Mouse (Mus musculus) liver, embryonic 13.5 days (tissue): ENCODE measurements around the gene Nfix. TPM values are rescaled to one million over a fixed set of nuclear protein-coding genes. Genes with fewer than 3 reads are reported as not detected.

Experiments
- ATAC-seq: fragments of 200-750 bp; cut with Nextera tagmentation; 2 replicates; pipeline ENCODE4 v1.8.0; 2017; ENCODE audit warnings: low read depth, mild to moderate bottlenecking, moderate number of reproducible peaks, moderate library complexity
- DNase-seq: peaks from one replicate; pipeline ENCODE4 v3.0.0; 2022
- H3K27ac ChIP-seq: fragments of 300-500 bp; sonication (generic); 2 replicates; pipeline ENCODE4 v1.5.1; 2015; ENCODE audit warnings: moderate library complexity, mild to moderate bottlenecking, inconsistent platforms
- H3K27me3 ChIP-seq: fragments of 300-500 bp; sonication (generic); 2 replicates; pipeline ENCODE4 v1.6.1; 2015; ENCODE audit warnings: mild to moderate bottlenecking, inconsistent platforms
- H3K36me3 ChIP-seq: fragments of 300-500 bp; sonication (generic); 2 replicates; pipeline ENCODE4 v1.6.1; 2015; ENCODE audit warnings: mild to moderate bottlenecking, inconsistent platforms
- H3K4me1 ChIP-seq: fragments of 300-500 bp; sonication (generic); replicated peaks from 2 replicates; pipeline ENCODE4 v1.6.1; 2015; ENCODE audit warnings: inconsistent platforms
- H3K4me2 ChIP-seq: fragments of 300-500 bp; sonication (generic); 2 replicates; pipeline ENCODE4 v1.6.1; 2015; ENCODE audit warnings: inconsistent platforms, mild to moderate bottlenecking, moderate library complexity
- H3K4me3 ChIP-seq: fragments of 300-500 bp; sonication (generic); replicated peaks from 2 replicates; pipeline ENCODE4 v1.5.1; 2015; ENCODE audit warnings: mild to moderate bottlenecking, inconsistent platforms
- H3K9ac ChIP-seq: fragments of 300-500 bp; sonication (generic); 2 replicates; pipeline ENCODE4 v1.6.1; 2015; ENCODE audit warnings: mild to moderate bottlenecking, inconsistent platforms
- H3K9me3 ChIP-seq: fragments of 300-500 bp; sonication (generic); replicated peaks from 2 replicates; pipeline ENCODE4 v1.6.1; 2016; ENCODE audit warnings: inconsistent platforms
- WGBS: fragments of 180-500 bp; shearing (Covaris S2); methylation state at CpG from one replicate; pipeline ENCODE4 v1.1.7; 2015; ENCODE audit not compliant: insufficient replicate concordance; 5-methylcytosine and 5-hydroxymethylcytosine counted together
- polyA plus RNA-seq: library from polyadenylated mRNA; unstranded; fragments of >200 nt; fragmentation: Nextera tagmentation; extraction: Ambion mirVana; gene quantifications from 2 replicates; pipeline ENCODE4 v1.2.1, GENCODE M21; 2015

Gene Nfix
- polyA plus RNA-seq, 1 experiment from 2014 or later: 3.4 TPM

DNA sequence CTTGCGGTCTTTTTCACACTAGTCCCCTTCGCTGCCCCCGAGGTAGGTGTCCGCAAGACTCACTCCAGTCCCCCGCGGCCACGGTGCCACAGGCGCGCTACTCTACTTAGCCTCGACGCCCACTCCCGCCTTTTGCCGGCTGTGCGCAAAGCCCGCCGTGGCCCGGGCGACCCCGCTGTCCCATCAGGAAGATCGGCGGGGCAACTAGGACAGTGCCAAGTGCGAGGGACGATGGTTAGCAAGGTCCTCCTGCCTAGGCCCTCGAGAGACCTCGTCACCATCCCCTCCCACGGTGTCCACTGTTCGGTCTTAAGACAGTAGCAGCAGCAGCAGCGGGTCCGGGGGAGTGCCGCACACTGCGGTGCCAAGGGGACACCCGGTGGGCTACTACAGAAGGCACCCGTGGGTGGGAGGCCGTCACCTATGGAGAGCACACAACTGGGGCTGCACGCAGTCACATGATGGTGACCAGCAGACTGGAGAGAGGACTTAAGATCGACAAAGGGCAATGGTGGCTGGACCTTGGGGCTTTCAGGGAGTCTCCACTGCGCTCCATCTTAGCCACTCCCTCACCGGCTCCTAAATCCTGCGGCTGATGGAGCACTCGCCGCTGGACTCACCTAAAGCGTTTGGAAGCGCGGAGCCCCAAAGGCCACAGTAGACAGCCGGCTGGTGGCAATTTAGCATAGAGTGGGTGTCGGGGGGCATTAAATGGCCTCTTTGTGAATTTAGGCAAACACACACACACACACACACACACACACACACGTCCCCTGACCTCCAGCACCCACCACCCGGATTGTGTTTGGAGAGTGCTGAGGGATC, 15.3 kb downstream of the Nfix start:
- Histone ChIP-seq H3K9ac (no peak overlapping the region), H3K4me2 (no peak overlapping the region), H3K4me1 (peaks cover 8% of the 10 kb centered on the region), H3K27ac (no peak overlapping the region), H3K36me3 (no peaks in the 10 kb centered on the region), H3K4me3 (no peak overlapping the region), H3K27me3 (peaks cover 100% of the 10 kb centered on the region), H3K9me3 (no peaks in the 10 kb centered on the region)
- DNase-seq: no peak
- WGBS: 2% methylated on average over 48 of the region's 48 CpGs
- ATAC-seq: no peak

DNA sequence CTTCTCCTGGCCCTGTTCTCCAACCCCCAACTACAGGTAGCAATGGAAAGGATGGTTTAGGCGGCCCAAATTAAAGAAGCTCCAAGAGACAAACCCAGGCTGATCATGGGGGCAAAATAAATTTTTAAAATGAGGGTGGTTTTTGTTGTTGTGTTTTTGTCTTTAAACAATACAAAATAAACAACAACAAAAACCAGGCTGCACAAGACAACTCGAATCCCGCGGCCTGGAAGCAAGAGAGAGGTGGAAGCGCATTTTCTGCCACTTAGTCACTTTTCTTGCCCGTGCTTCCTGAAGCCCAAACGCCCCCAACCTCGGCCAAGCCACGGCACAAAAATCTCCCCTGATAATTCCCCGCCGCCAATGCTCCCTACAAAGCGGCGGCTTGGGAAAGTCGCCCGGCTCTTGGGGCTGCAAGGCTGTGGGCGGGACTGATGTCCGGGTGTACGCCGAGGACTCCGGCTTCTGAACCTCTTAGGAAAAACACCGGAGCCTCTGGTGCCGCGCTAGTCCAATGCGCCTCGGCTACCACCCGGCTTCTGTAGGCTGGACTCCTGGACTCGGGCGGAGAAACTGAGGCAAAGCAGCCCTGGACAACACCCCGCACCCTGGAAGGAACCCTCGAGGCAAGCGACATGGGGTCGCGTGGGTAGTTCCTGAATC, 16.1 kb downstream of the Nfix start:
- peaks cover 100% of the 10 kb centered on the region for H3K27me3 ChIP-seq
- peaks cover 10% of the 10 kb centered on the region for H3K4me1 ChIP-seq
- 2% methylated on average over 33 of the region's 33 CpGs for WGBS
- ATAC-seq: no peak
- H3K4me2 ChIP-seq: no peak overlapping the region
- no peak for DNase-seq
- H3K9me3 ChIP-seq: no peaks in the 10 kb centered on the region
- H3K27ac ChIP-seq: no peak overlapping the region
- no peak overlapping the region for H3K9ac ChIP-seq
- H3K36me3 ChIP-seq: no peaks in the 10 kb centered on the region
- no peak overlapping the region for H3K4me3 ChIP-seq

DNA sequence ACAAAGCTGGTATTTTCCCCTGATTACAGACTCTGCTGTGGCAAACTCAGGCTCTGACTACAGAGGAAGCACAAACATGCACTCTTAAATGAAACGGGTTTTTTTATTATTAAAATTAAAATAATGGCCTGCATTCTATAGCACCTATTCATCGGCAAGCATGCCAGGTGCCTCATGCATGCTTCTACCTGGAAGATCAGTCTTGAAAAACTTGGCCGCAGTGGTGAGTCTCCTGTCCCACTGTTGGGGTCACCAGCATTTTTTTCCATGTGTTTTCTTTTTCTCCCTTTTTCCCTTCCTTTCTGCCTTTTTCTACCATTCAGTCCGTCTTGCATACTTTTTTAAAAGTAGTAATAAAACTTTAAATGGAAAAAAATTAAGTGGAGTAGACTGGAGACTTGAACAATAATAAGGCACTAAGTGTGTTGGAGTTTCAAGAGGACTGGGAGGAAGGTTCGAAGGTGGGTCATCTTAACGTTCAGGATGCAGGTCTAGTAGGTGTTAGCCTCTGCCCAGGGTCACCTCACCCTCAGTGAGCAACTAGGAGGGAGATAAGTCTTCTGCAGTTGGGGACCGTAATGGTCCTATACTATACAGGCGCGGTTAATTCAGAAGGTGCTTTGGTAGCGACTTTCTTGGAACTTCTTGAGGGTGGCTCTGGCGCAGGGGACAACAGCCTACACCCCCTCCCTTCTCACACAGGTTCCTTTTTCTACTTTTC, 16.8 kb downstream of the Nfix start:
- no peak overlapping the region for H3K4me2 ChIP-seq
- no peak for DNase-seq
- no peaks in the 10 kb centered on the region for H3K36me3 ChIP-seq
- H3K27ac ChIP-seq: no peak overlapping the region
- H3K9me3 ChIP-seq: no peaks in the 10 kb centered on the region
- no peak overlapping the region for H3K9ac ChIP-seq
- H3K4me3 ChIP-seq: no peak overlapping the region
- no peak for ATAC-seq
- WGBS: 5% methylated on average over 11 of the region's 11 CpGs
- peaks cover 10% of the 10 kb centered on the region for H3K4me1 ChIP-seq
- peaks cover 100% of the 10 kb centered on the region for H3K27me3 ChIP-seq

DNA sequence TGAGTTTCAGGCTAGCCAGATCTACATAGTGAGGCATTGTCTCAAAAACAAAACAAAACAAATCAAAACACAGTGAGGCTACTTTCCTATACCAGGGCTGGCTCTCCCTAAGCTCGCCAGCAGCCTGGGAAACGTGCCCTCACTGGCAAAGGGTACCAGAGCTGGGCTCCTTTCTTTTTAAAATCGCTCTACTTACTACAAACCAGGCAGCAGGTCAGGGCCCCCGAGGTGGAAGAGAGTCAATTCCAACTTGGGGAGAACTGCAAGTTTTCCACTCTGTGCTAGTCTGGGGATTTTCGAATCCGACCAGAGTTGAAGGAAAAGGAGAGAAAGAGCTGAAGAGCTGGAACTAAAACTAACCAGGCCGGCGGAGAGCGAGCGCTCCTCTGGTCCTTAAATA, 17.5 kb downstream of the Nfix start:
- H3K9ac ChIP-seq: no peak overlapping the region
- H3K36me3 ChIP-seq: no peaks in the 10 kb centered on the region
- no peaks in the 10 kb centered on the region for H3K9me3 ChIP-seq
- WGBS: 15% methylated on average over 10 of the region's 10 CpGs
- no peak for ATAC-seq
- H3K4me1 ChIP-seq: peaks cover 10% of the 10 kb centered on the region
- no peak overlapping the region for H3K27ac ChIP-seq
- no peak overlapping the region for H3K4me3 ChIP-seq
- H3K4me2 ChIP-seq: no peak overlapping the region
- peaks cover 100% of the 10 kb centered on the region for H3K27me3 ChIP-seq
- no peak for DNase-seq

DNA sequence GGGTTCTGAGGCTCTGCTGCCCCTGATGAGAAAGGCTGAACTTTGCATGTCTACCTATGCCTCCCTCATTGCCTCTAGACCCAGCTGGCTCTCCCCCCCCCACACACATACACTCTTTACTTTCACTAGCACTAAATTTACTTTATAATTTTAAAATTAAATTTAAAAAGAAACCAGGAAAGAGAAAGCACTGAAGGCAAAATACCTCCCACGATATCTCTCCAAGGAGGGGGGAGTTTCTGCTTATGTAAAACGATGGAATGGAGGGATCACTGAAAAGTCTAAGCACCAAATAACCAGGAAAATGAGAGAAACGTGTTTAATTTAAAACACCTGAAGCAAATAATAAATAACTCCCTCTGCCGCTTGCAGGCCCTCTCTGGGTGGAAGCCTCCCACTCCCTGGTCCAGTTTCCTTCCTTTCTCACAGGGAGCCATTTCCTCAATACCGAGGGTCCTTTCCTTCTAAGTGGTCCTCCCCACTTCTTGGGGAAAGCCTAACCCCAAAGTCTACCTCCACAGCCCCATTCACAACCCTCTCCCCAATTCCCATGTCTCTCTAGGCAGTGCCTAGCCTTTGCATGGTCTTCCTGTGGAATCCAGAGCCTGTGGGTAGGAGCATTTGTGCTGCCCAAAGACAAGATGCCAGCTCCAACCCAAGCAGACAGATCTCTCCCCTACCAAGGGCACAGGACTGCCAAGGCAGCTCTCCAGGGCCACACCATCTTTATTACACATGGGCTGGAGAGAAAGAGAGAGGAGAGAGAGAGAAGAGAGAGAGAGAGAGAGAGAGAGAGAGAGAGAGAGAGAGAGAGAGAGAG, 18.2 kb downstream of the Nfix start:
- H3K9ac ChIP-seq: no peak overlapping the region

DNA sequence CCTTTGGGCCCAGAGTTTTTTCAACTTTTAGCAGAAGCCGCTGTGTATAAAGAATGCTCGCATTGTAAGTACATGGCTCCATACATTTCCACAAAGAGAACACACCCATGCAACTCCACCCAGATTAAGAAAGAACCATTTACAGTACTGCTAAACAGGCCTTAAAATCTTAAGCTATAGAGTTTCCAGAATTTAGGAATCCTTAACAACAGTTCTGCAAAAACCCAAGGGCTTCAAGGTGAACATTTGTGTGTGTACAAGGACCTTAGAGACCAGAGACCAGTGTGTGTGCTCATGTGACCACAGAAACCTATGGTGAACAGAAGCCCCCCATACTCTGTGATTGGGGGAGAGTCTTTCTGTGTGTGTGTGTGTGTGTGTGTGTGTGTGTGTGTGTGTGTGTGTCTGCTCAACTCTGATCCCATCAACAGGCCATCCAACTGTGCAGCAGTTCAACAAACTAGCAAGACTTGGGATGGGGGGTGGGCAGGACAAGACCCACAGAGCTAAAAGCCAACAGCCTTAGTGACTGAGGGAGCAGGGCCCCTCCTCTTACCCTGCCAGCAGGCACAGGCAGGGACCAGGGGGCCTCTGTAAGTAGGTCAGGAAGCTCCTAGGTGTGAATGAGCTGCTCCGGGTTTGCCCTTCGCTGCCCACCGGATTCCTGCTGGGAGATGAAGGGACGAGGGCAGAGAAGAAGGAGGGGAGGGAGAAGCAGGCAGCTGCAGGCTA, 19.0 kb downstream of the Nfix start:
- H3K4me2 ChIP-seq: no peak overlapping the region
- 42% methylated on average over 6 of the region's 6 CpGs for WGBS

More for the DNA sequence above, 18.2 kb downstream of the Nfix start:
- peaks cover 100% of the 10 kb centered on the region for H3K27me3 ChIP-seq
- H3K9me3 ChIP-seq: no peaks in the 10 kb centered on the region
- H3K4me3 ChIP-seq: no peak overlapping the region
- no peaks in the 10 kb centered on the region for H3K36me3 ChIP-seq
- peaks cover 10% of the 10 kb centered on the region for H3K4me1 ChIP-seq
- DNase-seq (no peak), ATAC-seq (no peak)
- no peak overlapping the region for H3K27ac ChIP-seq
- no peak overlapping the region for H3K4me2 ChIP-seq
- WGBS: 15% methylated on average over 5 of the region's 5 CpGs

DNA sequence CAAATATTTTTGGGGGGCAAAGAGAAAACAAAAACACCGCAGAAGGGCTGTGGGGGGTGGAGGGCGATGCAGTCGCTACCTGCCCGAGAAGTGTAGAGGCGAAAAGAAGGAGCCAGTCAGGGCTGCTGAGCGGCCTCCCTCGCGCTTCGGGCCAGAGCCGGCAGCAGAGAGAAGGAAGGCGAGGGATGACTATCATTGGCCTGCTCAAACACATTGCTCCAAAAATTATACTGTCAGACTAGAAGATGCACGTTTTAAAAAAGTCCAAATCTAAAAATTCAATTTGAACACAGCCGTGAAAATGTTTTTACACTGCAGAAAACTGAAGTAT, 20.0 kb downstream of the Nfix start:
- ATAC-seq: no peak
- Histone ChIP-seq H3K27me3 (peaks cover 100% of the 10 kb centered on the region), H3K4me3 (no peak overlapping the region), H3K4me1 (peaks cover 13% of the 10 kb centered on the region), H3K9ac (no peak overlapping the region), H3K27ac (no peak overlapping the region), H3K9me3 (no peaks in the 10 kb centered on the region), H3K4me2 (no peak overlapping the region), H3K36me3 (no peaks in the 10 kb centered on the region)
- WGBS: 21% methylated on average over 13 of the region's 13 CpGs
- no peak for DNase-seq

More for the DNA sequence above, 19.0 kb downstream of the Nfix start:
- peaks cover 100% of the 10 kb centered on the region for H3K27me3 ChIP-seq
- no peaks in the 10 kb centered on the region for H3K9me3 ChIP-seq
- ATAC-seq (no peak), DNase-seq (no peak)
- H3K36me3 ChIP-seq: no peaks in the 10 kb centered on the region
- peaks cover 7% of the 10 kb centered on the region for H3K4me1 ChIP-seq
- H3K27ac ChIP-seq: no peak overlapping the region
- H3K4me3 ChIP-seq: no peak overlapping the region
- no peak overlapping the region for H3K9ac ChIP-seq

DNA sequence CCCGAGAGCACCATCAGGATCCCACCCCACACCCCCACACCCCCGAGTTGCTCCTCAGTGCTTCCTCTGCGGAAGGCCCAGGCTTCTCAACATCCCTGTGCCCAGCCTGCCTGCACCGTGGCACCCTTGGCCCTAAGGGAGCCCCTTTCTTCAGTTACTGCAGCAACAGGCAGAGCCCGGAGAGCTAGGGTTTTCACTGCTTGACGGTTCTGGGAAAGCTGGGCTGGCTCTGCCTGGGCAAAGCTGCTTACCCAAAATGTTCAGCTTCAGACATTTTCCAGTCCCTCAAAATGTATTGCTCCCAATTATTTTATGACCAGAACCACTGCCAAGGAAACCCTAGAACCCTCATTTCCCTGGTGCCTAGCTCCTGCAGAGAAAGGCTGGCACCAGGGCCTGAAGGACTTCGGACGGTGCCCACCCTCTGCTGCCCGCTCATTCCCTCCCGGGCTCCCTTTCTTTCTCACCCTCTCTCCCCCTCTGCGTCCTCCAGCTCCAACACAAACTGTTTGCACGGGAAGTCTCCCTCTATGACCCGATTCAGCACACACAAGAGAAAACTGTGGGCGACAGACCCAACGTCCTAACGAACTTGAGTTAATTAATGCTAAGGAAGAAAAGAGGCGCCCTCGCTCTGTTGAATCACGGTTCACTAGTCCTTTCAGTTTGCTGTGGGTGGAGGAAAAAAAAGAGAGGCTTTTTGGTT, 20.5 kb downstream of the Nfix start:
- WGBS: 20% methylated on average over 19 of the region's 19 CpGs
- no peaks in the 10 kb centered on the region for H3K36me3 ChIP-seq
- H3K27me3 ChIP-seq: peaks cover 100% of the 10 kb centered on the region
- H3K27ac ChIP-seq: no peak overlapping the region
- H3K9me3 ChIP-seq: no peaks in the 10 kb centered on the region
- no peak overlapping the region for H3K4me2 ChIP-seq
- no peak overlapping the region for H3K4me3 ChIP-seq
- DNase-seq (no peak), ATAC-seq (no peak)
- peaks cover 17% of the 10 kb centered on the region for H3K4me1 ChIP-seq
- H3K9ac ChIP-seq: no peak overlapping the region

DNA sequence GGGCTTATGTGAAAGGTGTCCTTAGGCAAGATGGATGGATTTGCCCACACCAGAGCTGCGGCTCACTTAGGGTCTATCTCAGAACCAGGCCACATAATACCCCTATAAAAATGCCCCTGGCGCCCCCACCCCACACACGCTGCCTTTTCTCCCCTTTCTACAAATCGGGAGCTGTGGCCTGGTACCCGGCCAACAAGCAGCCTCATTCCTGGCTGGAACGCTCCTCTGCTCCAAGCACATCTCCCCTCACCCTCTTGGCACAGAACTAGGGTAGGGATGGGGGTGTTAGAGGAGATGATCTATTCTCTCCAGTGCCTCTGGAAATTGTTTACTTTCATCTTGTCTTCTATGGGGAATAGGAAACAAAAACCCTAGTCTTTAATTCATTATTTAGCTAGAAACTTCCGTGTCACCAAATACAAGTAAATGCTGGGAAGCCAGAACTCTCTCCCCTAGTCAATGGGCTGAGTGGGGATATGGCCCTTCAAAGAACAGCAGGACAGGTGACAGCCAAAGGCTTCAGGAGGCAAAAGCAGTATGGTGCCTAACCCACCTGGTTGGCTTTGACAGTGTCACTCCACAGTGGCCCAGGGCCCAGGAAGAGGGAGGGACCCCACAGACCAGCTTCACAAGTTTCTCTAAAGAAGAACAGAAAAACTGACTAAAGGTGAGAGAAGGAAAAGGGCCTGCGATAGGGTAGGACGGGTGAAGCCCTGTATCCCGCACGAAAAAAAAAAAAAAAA, 21.3 kb downstream of the Nfix start:
- H3K36me3 ChIP-seq: no peaks in the 10 kb centered on the region
- WGBS: 35% methylated on average over 11 of the region's 11 CpGs
- no peaks in the 10 kb centered on the region for H3K9me3 ChIP-seq
- ATAC-seq (no peak), DNase-seq (no peak)
- H3K4me2 ChIP-seq: no peak overlapping the region
- peaks cover 20% of the 10 kb centered on the region for H3K4me1 ChIP-seq
- H3K27ac ChIP-seq: no peak overlapping the region
- no peak overlapping the region for H3K4me3 ChIP-seq
- no peak overlapping the region for H3K9ac ChIP-seq
- peaks cover 100% of the 10 kb centered on the region for H3K27me3 ChIP-seq
